Mouse (Mus musculus): ENCODE measurements around the gene Adgrd1. TPM values are rescaled to one million over a fixed set of nuclear protein-coding genes. Genes with fewer than 3 reads are reported as not detected.
A peak's percentile ranks its signal among the peaks of the same experiment; 100 is the strongest.

Gene Adgrd1
- total and polyA plus RNA-seq, 2 experiments from 2014 or later: 0.21 to 0.52 TPM

- Histone ChIP-seq H3K4me2 (ENCODE audit: low read depth, low read length) (no peak overlapping the region), H3K9me3 (ENCODE audit: low read length) (no peaks in the 10 kb centered on the region), H3K27ac (no peak overlapping the region), H3K4me3 (ENCODE audit: low read length) (no peak overlapping the region), H3K27me3 (ENCODE audit: insufficient read depth, low read length) (0 out of 2 replicates have a peak, but pooled peaks cover 5% of the 10 kb centered on the region), H3K9ac (replicated peaks; ENCODE audit: low read length) (no peak overlapping the region), H3K36me3 (ENCODE audit: insufficient read depth, low read length) (no peaks in the 10 kb centered on the region), H3K4me1 (ENCODE audit: insufficient read depth, low read length) (0 out of 2 replicates have a peak, but pooled peaks cover 6% of the 10 kb centered on the region)
- TF ChIP-seq CTCF (IDR thresholded peaks at IDR 0.05; ENCODE audit: low read depth): no peak
- ATAC-seq (no peak), DNase-seq (ENCODE audit: low spot score) (no peak)
- 70% methylated on average over 13 of the region's 13 CpGs for WGBS
These were observed 29.2 kb upstream of the Adgrd1 start for GRCm38 (mm10) chr5:129067231-129067834.

GRCm38 (mm10) chr5:129071761-129072280, 24.7 kb upstream of the Adgrd1 start:
- H3K27me3 ChIP-seq (ENCODE audit: insufficient read depth, low read length): 0 out of 2 replicates have a peak, but pooled peaks cover 5% of the 10 kb centered on the region
- H3K9me3 ChIP-seq (ENCODE audit: low read length): no peaks in the 10 kb centered on the region
- H3K4me3 ChIP-seq (ENCODE audit: low read length): no peak overlapping the region
- H3K36me3 ChIP-seq (ENCODE audit: insufficient read depth, low read length): no peaks in the 10 kb centered on the region
- ATAC-seq (0 out of 2 replicates have a peak, but pooled peaks have one; percentile 38), DNase-seq (ENCODE audit: low spot score) (peak; percentile 83)
- H3K9ac ChIP-seq (replicated peaks; ENCODE audit: low read length): no peak overlapping the region
- H3K4me2 ChIP-seq (ENCODE audit: low read depth, low read length): no peak overlapping the region
- 36% methylated on average over 14 of the region's 14 CpGs for WGBS
- no peak for TF ChIP-seq CTCF (IDR thresholded peaks at IDR 0.05; ENCODE audit: low read depth)
- no peaks in the 10 kb centered on the region for H3K4me1 ChIP-seq (ENCODE audit: insufficient read depth, low read length)
- 0 out of 2 replicates have a peak overlapping the region, but pooled peaks have one; percentile 17 for H3K27ac ChIP-seq

- DNase-seq (ENCODE audit: low spot score) (no peak), ATAC-seq (no peak)
- H3K4me2 ChIP-seq (ENCODE audit: low read depth, low read length): no peak overlapping the region
- TF ChIP-seq CTCF (IDR thresholded peaks at IDR 0.05; ENCODE audit: low read depth): no peak
- H3K9me3 ChIP-seq (ENCODE audit: low read length): no peaks in the 10 kb centered on the region
- H3K9ac ChIP-seq (replicated peaks; ENCODE audit: low read length): no peak overlapping the region
- no peak overlapping the region for H3K27ac ChIP-seq
- H3K4me3 ChIP-seq (ENCODE audit: low read length): no peak overlapping the region
- no peaks in the 10 kb centered on the region for H3K4me1 ChIP-seq (ENCODE audit: insufficient read depth, low read length)
- H3K36me3 ChIP-seq (ENCODE audit: insufficient read depth, low read length): no peaks in the 10 kb centered on the region
- H3K27me3 ChIP-seq (ENCODE audit: insufficient read depth, low read length): 0 out of 2 replicates have a peak, but pooled peaks cover 5% of the 10 kb centered on the region
- 67% methylated on average over 6 of the region's 6 CpGs for WGBS
These were observed 23.1 kb upstream of the Adgrd1 start for GRCm38 (mm10) chr5:129073404-129073803.

- TF ChIP-seq CTCF (IDR thresholded peaks at IDR 0.05; ENCODE audit: low read depth): no peak
- Histone ChIP-seq H3K4me3 (ENCODE audit: low read length) (no peak overlapping the region), H3K9ac (replicated peaks; ENCODE audit: low read length) (no peak overlapping the region), H3K36me3 (ENCODE audit: insufficient read depth, low read length) (no peaks in the 10 kb centered on the region), H3K27ac (no peak overlapping the region), H3K27me3 (ENCODE audit: insufficient read depth, low read length) (no peaks in the 10 kb centered on the region), H3K4me2 (ENCODE audit: low read depth, low read length) (no peak overlapping the region), H3K9me3 (ENCODE audit: low read length) (no peaks in the 10 kb centered on the region), H3K4me1 (ENCODE audit: insufficient read depth, low read length) (no peaks in the 10 kb centered on the region)
- ATAC-seq: no peak
- no peak for DNase-seq (ENCODE audit: low spot score)
- WGBS: 88% methylated on average over 6 of the region's 6 CpGs
These were observed 20.5 kb upstream of the Adgrd1 start for GRCm38 (mm10) chr5:129076098-129076497.

GRCm38 (mm10) chr5:129077240-129077639, 19.3 kb upstream of the Adgrd1 start:
- no peaks in the 10 kb centered on the region for H3K9me3 ChIP-seq (ENCODE audit: low read length)
- ATAC-seq (no peak), DNase-seq (ENCODE audit: low spot score) (no peak)
- no peaks in the 10 kb centered on the region for H3K36me3 ChIP-seq (ENCODE audit: insufficient read depth, low read length)
- H3K9ac ChIP-seq (replicated peaks; ENCODE audit: low read length): no peak overlapping the region
- H3K4me2 ChIP-seq (ENCODE audit: low read depth, low read length): no peak overlapping the region
- no peaks in the 10 kb centered on the region for H3K27me3 ChIP-seq (ENCODE audit: insufficient read depth, low read length)
- no peak overlapping the region for H3K27ac ChIP-seq
- no peak overlapping the region for H3K4me3 ChIP-seq (ENCODE audit: low read length)
- 92% methylated on average over 5 of the region's 5 CpGs for WGBS
- no peak for TF ChIP-seq CTCF (IDR thresholded peaks at IDR 0.05; ENCODE audit: low read depth)
- H3K4me1 ChIP-seq (ENCODE audit: insufficient read depth, low read length): no peaks in the 10 kb centered on the region

GRCm38 (mm10) chr5:129081521-129081920, 15.0 kb upstream of the Adgrd1 start:
- no peak for DNase-seq (ENCODE audit: low spot score)
- Histone ChIP-seq H3K27ac (no peak overlapping the region), H3K4me2 (ENCODE audit: low read depth, low read length) (no peak overlapping the region), H3K9me3 (ENCODE audit: low read length) (no peaks in the 10 kb centered on the region), H3K4me3 (ENCODE audit: low read length) (no peak overlapping the region), H3K27me3 (ENCODE audit: insufficient read depth, low read length) (no peaks in the 10 kb centered on the region), H3K36me3 (ENCODE audit: insufficient read depth, low read length) (no peaks in the 10 kb centered on the region), H3K9ac (replicated peaks; ENCODE audit: low read length) (no peak overlapping the region), H3K4me1 (ENCODE audit: insufficient read depth, low read length) (no peaks in the 10 kb centered on the region)
- WGBS: 87% methylated on average over 7 of the region's 7 CpGs
- ATAC-seq: no peak
- TF ChIP-seq CTCF (IDR thresholded peaks at IDR 0.05; ENCODE audit: low read depth): no peak

GRCm38 (mm10) chr5:129085153-129085552, 11.4 kb upstream of the Adgrd1 start:
- no peak for ATAC-seq
- Histone ChIP-seq H3K27ac (no peak overlapping the region), H3K27me3 (ENCODE audit: insufficient read depth, low read length) (no peaks in the 10 kb centered on the region; the same call in 1 of the 2 replicates), H3K9ac (replicated peaks; ENCODE audit: low read length) (no peak overlapping the region), H3K36me3 (ENCODE audit: insufficient read depth, low read length) (no peaks in the 10 kb centered on the region), H3K4me1 (ENCODE audit: insufficient read depth, low read length) (no peaks in the 10 kb centered on the region), H3K9me3 (ENCODE audit: low read length) (no peaks in the 10 kb centered on the region), H3K4me3 (ENCODE audit: low read length) (no peak overlapping the region), H3K4me2 (ENCODE audit: low read depth, low read length) (no peak overlapping the region)
- no peak for DNase-seq (ENCODE audit: low spot score)
- WGBS: 86% methylated on average over 10 of the region's 10 CpGs
- TF ChIP-seq CTCF (IDR thresholded peaks at IDR 0.05; ENCODE audit: low read depth): no peak

Measured in hindbrain, postnatal 0 days (tissue).